Mouse (Mus musculus) forebrain, embryonic 10.5 days (tissue): ENCODE measurements around the gene Mettl24. TPM values are rescaled to one million over a fixed set of nuclear protein-coding genes. Genes with fewer than 3 reads are reported as not detected.
"Not testable (repeated sequence)": the region's sequence is repeated elsewhere in the genome, so short reads cannot be mapped to it uniquely, and the experiment has no call there.

Experiments
- DNase-seq: peaks from one replicate; pipeline ENCODE4 v3.0.0-alpha.2; 2017; ENCODE audit warnings: low spot score; ENCODE audit errors: extremely low spot score
- H3K27ac ChIP-seq: fragments of 300-500 bp; sonication (generic); 2 replicates; pipeline ENCODE4 v1.5.1; 2016; ENCODE audit warnings: mild to moderate bottlenecking
- H3K27me3 ChIP-seq: fragments of 300-500 bp; sonication (generic); 2 replicates; pipeline ENCODE4 v1.6.1; 2016; ENCODE audit warnings: mild to moderate bottlenecking; ENCODE audit not compliant: poor library complexity, severe bottlenecking
- H3K36me3 ChIP-seq: fragments of 300-500 bp; sonication (generic); replicated peaks from 2 replicates; pipeline ENCODE4 v1.6.1; 2016; ENCODE audit warnings: mild to moderate bottlenecking, moderate library complexity
- H3K4me1 ChIP-seq: fragments of 300-500 bp; sonication (generic); 2 replicates; pipeline ENCODE4 v1.6.1; 2016
- H3K4me3 ChIP-seq: fragments of 300-500 bp; sonication (generic); 2 replicates; pipeline ENCODE4 v1.5.1; 2016; ENCODE audit warnings: mild to moderate bottlenecking, moderate library complexity
- H3K9me3 ChIP-seq: fragments of 300-500 bp; sonication (generic); 2 replicates; pipeline ENCODE4 v1.6.1; 2016; ENCODE audit warnings: mild to moderate bottlenecking, moderate library complexity
- WGBS: fragments of 180-500 bp; shearing (Covaris S2); methylation state at CpG from one replicate; pipeline ENCODE4 v1.1.7; 2016; 5-methylcytosine and 5-hydroxymethylcytosine counted together
- polyA plus RNA-seq: library from polyadenylated mRNA; unstranded; fragments of >200 nt; fragmentation: Nextera tagmentation; extraction: Ambion mirVana; gene quantifications from 2 replicates; pipeline ENCODE4 v1.2.1, GENCODE M21; 2016

The Mettl24 gene
- polyA plus RNA-seq, 1 experiment from 2014 or later, result 0.78 TPM

DNA sequence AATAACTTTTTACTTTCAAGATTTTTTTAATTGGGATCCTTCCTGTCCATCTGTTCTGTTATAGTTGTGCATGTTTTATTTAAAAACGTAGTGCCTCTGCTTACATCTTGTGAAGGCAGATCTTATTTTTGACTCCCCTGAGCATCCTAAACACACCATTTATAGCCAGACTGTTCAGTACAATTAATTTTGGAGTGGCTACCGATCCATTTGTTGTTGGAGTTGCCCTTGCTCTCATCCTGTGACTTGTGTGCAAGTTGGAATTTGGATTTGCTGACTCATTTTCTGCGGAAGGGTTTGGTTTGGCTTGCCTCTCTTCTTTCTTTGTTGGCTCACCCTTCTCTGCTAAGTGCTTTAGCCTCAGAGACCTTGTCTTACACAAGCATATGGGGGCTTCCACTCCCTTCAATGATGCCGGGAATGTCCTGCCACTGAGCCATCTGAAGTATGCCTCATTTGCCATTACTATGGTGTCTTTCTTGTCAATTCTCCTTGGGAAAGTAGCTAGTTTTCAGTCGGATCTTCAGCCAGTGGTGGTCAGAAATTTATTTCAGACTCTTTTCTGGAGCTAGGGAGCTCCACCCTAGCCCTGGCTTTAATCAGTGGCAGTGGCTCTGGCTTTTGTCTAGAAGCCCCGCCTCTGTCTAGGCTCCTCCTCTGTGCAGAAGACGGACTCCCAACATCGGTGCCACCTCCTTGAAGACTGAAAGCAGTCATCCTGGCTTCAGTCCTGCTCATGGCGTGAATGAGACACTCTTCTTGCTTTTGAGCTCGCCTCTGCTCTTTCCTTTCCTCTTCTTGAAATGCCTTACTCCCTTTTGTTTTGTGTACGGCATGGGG is 75.3 kb downstream of the Mettl24 start:
- H3K9me3 ChIP-seq, result no peaks in the 10 kb centered on the region
- no peak overlapping the region for H3K27ac ChIP-seq
- H3K36me3 ChIP-seq, result no peaks in the 10 kb centered on the region
- no peak overlapping the region for H3K4me3 ChIP-seq
- 78% methylated on average over 11 of the region's 11 CpGs for WGBS
- 0 out of 2 replicates have a peak, but pooled peaks cover 10% of the 10 kb centered on the region for H3K4me1 ChIP-seq
- no peak for DNase-seq
- H3K27me3 ChIP-seq, result no peaks in the 10 kb centered on the region

DNA sequence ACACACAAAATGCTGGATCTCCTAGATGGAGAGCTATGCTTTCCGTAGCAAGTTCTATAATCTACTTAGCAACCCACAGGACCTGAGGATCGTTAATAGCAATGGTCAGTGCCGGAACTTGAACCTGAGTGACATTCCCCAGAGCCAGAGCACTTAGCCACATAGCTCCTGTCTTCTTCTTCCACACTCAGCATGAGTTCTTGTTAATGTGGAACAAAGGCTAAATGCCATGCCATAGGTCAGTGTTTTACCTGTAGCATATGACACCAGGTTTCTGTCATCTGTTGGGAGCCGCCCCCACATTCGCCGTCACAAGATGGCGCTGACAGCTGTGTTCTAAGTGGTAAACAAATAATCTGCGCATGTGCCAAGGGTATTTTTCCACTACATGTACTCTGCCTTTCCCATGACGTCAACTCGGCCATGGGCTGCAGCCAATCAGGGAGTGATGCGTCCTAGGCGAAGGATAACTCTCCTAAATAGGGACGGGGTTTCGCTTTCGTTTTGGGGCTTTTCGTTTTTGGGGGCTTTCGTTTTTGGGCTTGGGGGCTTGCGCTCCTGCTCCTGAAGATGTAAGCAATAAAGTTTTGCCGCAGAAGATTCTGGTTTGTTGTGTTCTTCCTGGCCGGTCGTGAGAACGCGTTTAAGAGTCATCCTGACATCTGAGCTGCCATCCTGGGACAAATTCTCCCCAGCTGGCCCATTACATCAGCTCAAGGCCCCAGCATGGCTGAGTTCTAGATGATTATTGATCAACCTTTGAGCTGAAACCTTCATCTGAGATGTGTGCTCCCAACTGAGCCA is 76.5 kb downstream of the Mettl24 start:
- 95% methylated on average over 23 of the region's 23 CpGs for WGBS
- not testable (repeated sequence) for H3K27me3 ChIP-seq

DNA sequence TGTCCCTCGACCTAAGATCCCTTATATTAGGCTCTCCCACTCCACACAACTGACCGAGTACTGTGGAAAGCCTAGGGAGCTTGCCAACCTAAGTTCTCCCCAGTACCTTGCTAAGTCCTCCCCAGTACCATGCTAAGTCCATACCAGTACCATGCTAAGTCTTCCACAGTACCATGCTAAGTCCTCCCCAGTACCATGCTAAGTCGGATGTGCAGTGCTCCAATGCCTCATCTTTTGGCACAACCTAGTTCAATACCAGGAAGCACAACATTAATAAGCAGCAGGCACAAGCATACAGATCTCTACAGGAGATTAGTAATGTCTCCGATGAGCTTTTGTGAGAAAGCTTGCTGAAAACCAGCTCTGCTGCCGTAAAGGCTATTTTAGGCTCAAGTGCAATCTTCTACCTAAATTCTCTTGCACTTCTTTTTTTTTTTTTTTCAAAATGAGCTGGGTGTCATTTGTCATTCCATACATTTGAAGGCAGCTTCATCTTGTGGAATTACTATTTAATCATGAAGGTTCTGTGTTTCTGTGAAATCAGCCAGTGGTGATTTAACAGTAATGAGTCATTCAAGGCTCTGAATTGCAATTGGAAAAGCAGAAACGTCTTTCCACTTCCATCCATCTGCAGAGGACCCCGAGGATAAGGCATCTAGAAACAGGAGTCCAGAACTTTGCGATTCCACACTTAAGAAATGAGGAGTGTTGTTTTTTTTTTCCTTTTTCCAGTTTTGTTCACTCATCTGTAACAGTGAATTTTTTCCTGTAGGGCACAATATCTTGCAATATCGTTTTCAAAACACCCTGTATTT is 77.3 kb downstream of the Mettl24 start:
- H3K27me3 ChIP-seq, result no peaks in the 10 kb centered on the region
- no peak overlapping the region for H3K4me3 ChIP-seq
- no peaks in the 10 kb centered on the region for H3K36me3 ChIP-seq
- no peak overlapping the region for H3K27ac ChIP-seq
- H3K4me1 ChIP-seq, result 0 out of 2 replicates have a peak, but pooled peaks cover 10% of the 10 kb centered on the region
- no peaks in the 10 kb centered on the region for H3K9me3 ChIP-seq
- 91% methylated on average over 9 of the region's 9 CpGs for WGBS
- DNase-seq, result no peak

More for the DNA sequence above, 76.5 kb downstream of the Mettl24 start:
- H3K27ac ChIP-seq, H3K4me3 ChIP-seq, H3K36me3 ChIP-seq, DNase-seq, H3K9me3 ChIP-seq: not testable (repeated sequence)
- 0 out of 2 replicates have a peak, but pooled peaks cover 10% of the 10 kb centered on the region for H3K4me1 ChIP-seq

DNA sequence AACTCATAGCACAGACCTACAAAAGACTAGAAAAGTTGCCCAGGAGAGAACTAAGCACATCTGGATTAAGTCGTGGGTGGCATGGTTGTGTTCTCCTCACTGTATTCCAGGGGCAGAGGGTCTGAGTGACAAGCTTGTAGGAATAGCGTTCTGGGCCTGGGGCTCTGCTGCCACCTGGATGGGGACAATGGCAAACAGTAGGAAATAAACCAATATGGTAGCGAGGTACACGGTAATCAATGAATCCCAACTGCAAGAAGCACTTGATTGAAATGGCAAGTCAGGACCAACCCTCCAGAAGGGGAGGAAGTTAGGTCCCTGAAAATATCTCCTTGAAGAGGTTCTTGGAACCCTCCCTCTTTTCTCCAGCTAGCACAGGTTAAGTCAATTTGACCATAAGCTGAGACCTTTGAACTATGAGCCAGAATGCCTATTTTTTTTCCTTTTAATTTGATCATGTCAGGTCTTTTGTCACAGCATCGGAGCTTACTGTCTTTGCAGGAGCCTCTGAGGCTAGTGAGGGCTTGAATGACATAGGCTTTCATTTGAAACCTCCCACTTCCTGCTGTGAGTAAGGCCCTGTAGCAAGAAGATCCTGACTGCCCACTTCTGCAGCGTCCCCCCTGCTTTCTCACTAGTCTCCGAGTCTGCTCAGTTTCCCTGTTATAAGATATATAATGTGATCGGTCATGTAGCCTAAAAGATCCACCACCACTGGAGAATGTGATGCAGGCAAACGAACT is 78.1 kb downstream of the Mettl24 start:
- no peak for DNase-seq
- Histone ChIP-seq H3K36me3 (no peaks in the 10 kb centered on the region), H3K4me1 (0 out of 2 replicates have a peak, but pooled peaks cover 10% of the 10 kb centered on the region), H3K27ac (no peak overlapping the region), H3K9me3 (no peaks in the 10 kb centered on the region), H3K27me3 (no peaks in the 10 kb centered on the region), H3K4me3 (no peak overlapping the region)
- WGBS, result 74% methylated on average over 9 of the region's 9 CpGs

DNA sequence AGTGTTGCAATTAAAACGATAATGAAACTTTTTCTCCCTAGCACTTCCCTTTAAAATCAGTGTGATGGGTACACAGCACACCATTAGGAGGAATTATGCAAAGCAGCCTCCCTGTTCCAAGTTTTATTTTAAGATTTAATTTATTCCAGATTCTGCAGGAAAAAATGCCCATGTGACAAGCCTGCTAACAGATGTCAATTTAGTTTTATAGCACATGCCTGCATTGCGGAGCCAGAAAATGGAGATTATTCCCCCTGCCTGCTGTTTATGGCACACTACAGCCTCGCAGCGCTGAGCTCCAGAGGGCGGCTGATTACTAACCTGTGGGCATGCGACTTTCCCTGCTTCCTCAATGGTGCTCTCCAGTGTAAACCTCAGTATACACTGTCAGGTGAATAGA is 79.5 kb downstream of the Mettl24 start:
- no peak overlapping the region for H3K4me3 ChIP-seq
- no peak for DNase-seq
- no peaks in the 10 kb centered on the region for H3K36me3 ChIP-seq
- H3K27ac ChIP-seq, result no peak overlapping the region
- H3K9me3 ChIP-seq, result no peaks in the 10 kb centered on the region
- 0 out of 2 replicates have a peak, but pooled peaks cover 10% of the 10 kb centered on the region for H3K4me1 ChIP-seq
- 71% methylated on average over 6 of the region's 6 CpGs for WGBS
- no peaks in the 10 kb centered on the region for H3K27me3 ChIP-seq

DNA sequence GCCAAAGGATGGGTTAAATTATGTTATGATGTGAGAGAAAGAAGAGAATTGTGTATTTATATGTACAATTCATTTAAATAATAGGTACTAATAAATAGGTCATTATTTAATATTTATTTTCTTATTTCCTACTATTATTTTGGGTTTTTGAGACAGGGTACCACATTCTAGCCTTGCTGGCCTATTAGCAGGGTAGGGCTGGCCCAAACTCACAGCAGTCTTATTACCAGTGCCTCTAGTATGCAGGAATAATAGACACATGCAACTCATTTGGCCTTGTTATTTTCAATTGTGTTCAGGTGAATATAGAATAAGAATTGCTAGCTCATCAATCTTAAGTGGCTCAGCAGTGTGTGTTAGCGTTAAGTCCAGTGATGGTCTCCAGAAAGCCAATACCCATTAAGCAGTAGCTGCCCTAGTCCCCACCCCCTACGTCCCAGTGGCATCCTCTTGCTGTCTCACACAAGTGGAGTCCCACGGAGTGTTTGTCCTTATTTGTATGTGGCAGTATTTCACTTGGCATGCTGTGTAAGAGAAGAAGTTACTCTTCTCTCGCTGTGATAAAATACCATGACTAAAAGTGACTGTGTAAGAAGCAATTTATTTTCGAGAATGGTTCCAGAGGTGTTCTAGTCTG is 80.1 kb downstream of the Mettl24 start:
- no peaks in the 10 kb centered on the region for H3K9me3 ChIP-seq
- no peaks in the 10 kb centered on the region for H3K27me3 ChIP-seq
- no peak overlapping the region for H3K27ac ChIP-seq
- 0 out of 2 replicates have a peak, but pooled peaks cover 10% of the 10 kb centered on the region for H3K4me1 ChIP-seq
- WGBS, result 87% methylated on average over 5 of the region's 5 CpGs
- DNase-seq, result no peak
- H3K4me3 ChIP-seq, result no peak overlapping the region
- H3K36me3 ChIP-seq, result no peaks in the 10 kb centered on the region

DNA sequence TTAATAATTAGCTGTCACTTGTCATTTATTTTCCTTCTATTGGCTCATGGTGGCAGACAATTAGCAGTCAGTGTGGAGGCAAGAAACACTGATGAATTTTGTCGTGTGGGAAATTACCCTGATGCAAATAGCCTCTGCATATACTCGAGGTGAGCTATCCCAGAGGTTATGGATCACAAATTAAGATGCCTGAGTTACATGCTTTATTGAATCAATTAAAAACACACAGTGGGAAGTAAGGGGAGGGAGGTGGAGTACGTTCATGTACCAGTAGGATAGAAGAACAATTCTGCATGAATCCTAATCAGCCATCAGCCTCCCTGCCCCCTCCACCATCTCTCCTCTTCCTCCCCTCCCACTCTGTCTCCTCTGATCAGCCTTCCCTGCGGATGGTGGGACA is 89.2 kb downstream of the Mettl24 start:
- Histone ChIP-seq H3K36me3 (no peaks in the 10 kb centered on the region), H3K27ac (no peak overlapping the region), H3K4me1 (peaks cover 19% of the 10 kb centered on the region), H3K4me3 (no peak overlapping the region), H3K27me3 (no peaks in the 10 kb centered on the region), H3K9me3 (no peaks in the 10 kb centered on the region)
- no peak for DNase-seq
- WGBS, result 66% methylated on average over 4 of the region's 4 CpGs

DNA sequence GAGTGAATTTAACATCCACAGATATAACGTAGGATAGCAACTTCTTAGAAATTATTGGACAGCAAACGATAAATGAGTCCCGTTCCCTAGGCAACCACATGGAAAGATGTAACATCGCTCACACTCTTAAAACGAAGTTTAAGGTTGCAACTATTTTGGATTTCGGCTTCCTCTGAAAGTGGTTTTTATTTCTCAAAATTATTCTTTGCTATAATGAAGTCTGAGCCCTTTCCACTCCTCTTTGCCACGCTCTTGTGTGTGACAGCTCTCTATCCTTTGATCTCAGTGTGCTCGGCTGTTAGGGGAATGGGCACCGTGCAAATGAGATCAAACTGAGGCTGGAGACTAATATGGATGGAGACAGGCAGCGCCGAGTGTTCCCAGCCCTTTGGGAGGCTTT is 92.1 kb downstream of the Mettl24 start:
- H3K36me3 ChIP-seq, result no peaks in the 10 kb centered on the region
- 67% methylated on average over 11 of the region's 11 CpGs for WGBS
- H3K9me3 ChIP-seq, result no peaks in the 10 kb centered on the region
- peaks cover 20% of the 10 kb centered on the region for H3K4me1 ChIP-seq
- no peak overlapping the region for H3K4me3 ChIP-seq
- no peaks in the 10 kb centered on the region for H3K27me3 ChIP-seq
- H3K27ac ChIP-seq, result no peak overlapping the region
- DNase-seq, result no peak

DNA sequence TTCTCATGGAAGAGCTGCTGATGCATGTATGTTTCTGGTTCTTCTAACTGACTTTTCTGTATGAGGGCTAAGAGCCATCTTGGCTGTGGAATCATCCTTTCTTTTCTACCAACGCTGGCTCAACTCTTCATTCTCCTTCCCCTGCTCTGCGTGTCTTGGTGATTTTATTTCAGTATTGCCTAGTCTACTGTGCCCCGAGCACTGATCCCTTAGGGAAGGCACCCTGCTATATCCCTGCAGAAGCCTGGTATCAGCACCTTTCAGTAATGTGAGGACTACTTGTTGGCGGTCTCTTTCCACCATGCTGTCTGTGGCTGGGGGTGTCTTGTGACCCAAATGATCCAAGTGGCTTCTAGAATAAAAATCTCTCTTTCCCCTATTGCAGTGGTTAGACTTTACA is 92.6 kb downstream of the Mettl24 start:
- peaks cover 21% of the 10 kb centered on the region for H3K4me1 ChIP-seq
- WGBS, result 89% methylated on average over 4 of the region's 4 CpGs
- H3K9me3 ChIP-seq, result no peaks in the 10 kb centered on the region
- no peak overlapping the region for H3K27ac ChIP-seq
- H3K36me3 ChIP-seq, result no peaks in the 10 kb centered on the region
- no peaks in the 10 kb centered on the region for H3K27me3 ChIP-seq
- no peak overlapping the region for H3K4me3 ChIP-seq
- no peak for DNase-seq

DNA sequence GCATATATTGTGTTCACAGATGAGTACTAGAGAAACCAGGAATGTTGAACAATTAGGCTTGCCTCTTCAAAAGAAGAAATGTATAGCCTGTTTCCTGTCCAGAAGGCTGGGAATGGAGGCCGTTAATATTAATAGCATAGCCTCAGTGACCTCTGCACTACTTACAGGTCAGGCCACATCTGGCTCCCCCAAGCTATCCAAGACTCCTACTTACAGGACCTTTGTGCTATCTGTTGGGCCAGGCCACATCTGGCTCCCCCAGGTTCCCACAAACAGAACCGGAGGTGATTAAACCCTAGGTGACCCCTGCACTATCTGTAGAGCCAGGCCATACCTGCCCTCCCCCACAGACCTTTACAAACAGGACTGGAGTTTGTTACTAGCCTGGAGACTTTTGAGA is 94.1 kb downstream of the Mettl24 start:
- Histone ChIP-seq H3K4me1 (peaks cover 23% of the 10 kb centered on the region), H3K27me3 (no peaks in the 10 kb centered on the region), H3K36me3 (no peaks in the 10 kb centered on the region), H3K9me3 (no peaks in the 10 kb centered on the region), H3K27ac (no peak overlapping the region), H3K4me3 (no peak overlapping the region)
- DNase-seq, result no peak
- 67% methylated on average over 2 of the region's 2 CpGs for WGBS

DNA sequence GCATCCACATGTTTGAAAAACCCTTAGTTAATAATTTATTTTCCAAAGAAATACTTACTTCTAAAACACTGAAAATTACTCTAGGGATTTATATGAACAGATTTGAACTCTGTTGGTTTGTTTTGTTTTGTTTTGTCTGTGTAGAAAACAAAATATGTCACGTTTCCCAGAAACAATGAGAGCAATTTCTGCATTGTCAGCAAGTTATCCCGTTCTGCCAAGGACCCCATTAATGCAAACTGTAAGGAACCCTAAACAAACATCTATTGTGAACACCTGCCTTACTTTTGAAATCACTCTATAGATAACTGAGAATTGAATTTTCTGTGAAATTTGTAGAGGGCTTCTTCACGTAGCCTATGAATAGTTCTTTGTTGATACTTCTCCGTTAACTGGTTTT is 95.4 kb downstream of the Mettl24 start:
- no peak for DNase-seq
- Histone ChIP-seq H3K9me3 (no peaks in the 10 kb centered on the region), H3K27ac (no peak overlapping the region), H3K4me1 (peaks cover 18% of the 10 kb centered on the region), H3K27me3 (no peaks in the 10 kb centered on the region), H3K4me3 (no peak overlapping the region), H3K36me3 (no peaks in the 10 kb centered on the region)
- WGBS, result 90% methylated on average over 4 of the region's 4 CpGs
